Mouse (Mus musculus) heart, embryonic 15.5 days (tissue): ENCODE measurements at regions not wholly inside any gene's neighbourhood (a gene's known extent, or its start where the extent isn't known, plus 50 kb on each side); places are given as distances from the start of the nearest gene placed in this dataset.

Experiments used
- ATAC-seq: fragments of 200-750 bp; cut with Nextera tagmentation; replicated peaks from 2 replicates; pipeline ENCODE4 v1.8.0; 2017; ENCODE audit warnings: low read depth, moderate TSS enrichment; ENCODE audit not compliant: insufficient number of reproducible peaks, insufficient read depth, low FRiP score
- H3K27ac ChIP-seq: fragments of 300-500 bp; sonication (generic); 2 replicates; pipeline ENCODE4 v1.5.1; 2015; ENCODE audit warnings: mild to moderate bottlenecking, inconsistent platforms
- H3K27me3 ChIP-seq: fragments of 300-500 bp; sonication (generic); 2 replicates; pipeline ENCODE4 v1.6.1; 2015; ENCODE audit warnings: inconsistent platforms
- H3K36me3 ChIP-seq: fragments of 300-500 bp; sonication (generic); 2 replicates; pipeline ENCODE4 v1.6.1; 2015; ENCODE audit warnings: mild to moderate bottlenecking, inconsistent platforms
- H3K4me1 ChIP-seq: fragments of 300-500 bp; sonication (generic); replicated peaks from 2 replicates; pipeline ENCODE4 v1.6.1; 2015; ENCODE audit warnings: inconsistent platforms
- H3K4me2 ChIP-seq: fragments of 300-500 bp; sonication (generic); 2 replicates; pipeline ENCODE4 v1.6.1; 2015; ENCODE audit warnings: inconsistent platforms, mild to moderate bottlenecking, moderate library complexity
- H3K4me3 ChIP-seq: fragments of 300-500 bp; sonication (generic); 2 replicates; pipeline ENCODE4 v1.5.1; 2015; ENCODE audit warnings: mild to moderate bottlenecking, inconsistent platforms
- H3K9ac ChIP-seq: fragments of 300-500 bp; sonication (generic); 2 replicates; pipeline ENCODE4 v1.6.1; 2015; ENCODE audit warnings: mild to moderate bottlenecking, inconsistent platforms
- H3K9me3 ChIP-seq: fragments of 300-500 bp; sonication (generic); replicated peaks from 2 replicates; pipeline ENCODE4 v1.6.1; 2016; ENCODE audit warnings: inconsistent platforms
- WGBS: fragments of 180-500 bp; shearing (Covaris S2); methylation state at CpG from one replicate; pipeline ENCODE4 v1.1.7; 2015; ENCODE audit warnings: mixed read lengths; 5-methylcytosine and 5-hydroxymethylcytosine counted together

GRCm38 (mm10) chr3:143736651-143737398, 468.2 kb downstream of the Lmo4 start:
- ATAC-seq = no peak
- no peaks in the 10 kb centered on the region for H3K36me3 ChIP-seq
- WGBS = 73% methylated on average over 6 of the region's 6 CpGs

DNA sequence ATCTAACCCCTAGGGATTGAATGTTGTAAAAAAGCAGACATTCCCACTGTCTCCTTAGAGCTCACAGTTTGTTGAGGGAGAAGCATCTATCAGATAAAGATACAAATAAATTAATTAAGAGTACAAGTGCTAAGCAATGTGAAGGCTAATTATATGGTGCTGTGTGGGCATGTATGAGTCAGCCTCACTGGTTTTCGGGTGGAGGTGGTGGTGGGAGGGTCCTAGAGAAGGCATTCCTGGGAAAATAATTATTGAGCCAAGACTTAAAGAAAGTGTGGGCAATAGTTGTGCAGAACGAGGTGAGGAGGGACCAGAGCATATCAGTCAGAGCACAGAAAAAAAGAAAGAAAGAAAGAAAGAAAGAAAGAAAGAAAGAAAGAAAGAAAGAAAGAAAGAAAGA, 470.2 kb downstream of the Lmo4 start:
- Histone ChIP-seq H3K27ac (no peak overlapping the region), H3K9me3 (no peaks in the 10 kb centered on the region), H3K36me3 (no peaks in the 10 kb centered on the region), H3K4me1 (no peaks in the 10 kb centered on the region), H3K9ac (no peak overlapping the region), H3K4me3 (no peak overlapping the region), H3K4me2 (no peak overlapping the region), H3K27me3 (no peaks in the 10 kb centered on the region)
- 74% methylated on average over 2 of the region's 2 CpGs for WGBS
- no peak for ATAC-seq

More at GRCm38 (mm10) chr3:143736651-143737398, 468.2 kb downstream of the Lmo4 start:
- Histone ChIP-seq H3K27me3 (no peaks in the 10 kb centered on the region), H3K4me3 (no peak overlapping the region), H3K27ac (no peak overlapping the region), H3K9me3 (no peaks in the 10 kb centered on the region), H3K9ac (no peak overlapping the region), H3K4me2 (no peak overlapping the region), H3K4me1 (no peaks in the 10 kb centered on the region)

DNA sequence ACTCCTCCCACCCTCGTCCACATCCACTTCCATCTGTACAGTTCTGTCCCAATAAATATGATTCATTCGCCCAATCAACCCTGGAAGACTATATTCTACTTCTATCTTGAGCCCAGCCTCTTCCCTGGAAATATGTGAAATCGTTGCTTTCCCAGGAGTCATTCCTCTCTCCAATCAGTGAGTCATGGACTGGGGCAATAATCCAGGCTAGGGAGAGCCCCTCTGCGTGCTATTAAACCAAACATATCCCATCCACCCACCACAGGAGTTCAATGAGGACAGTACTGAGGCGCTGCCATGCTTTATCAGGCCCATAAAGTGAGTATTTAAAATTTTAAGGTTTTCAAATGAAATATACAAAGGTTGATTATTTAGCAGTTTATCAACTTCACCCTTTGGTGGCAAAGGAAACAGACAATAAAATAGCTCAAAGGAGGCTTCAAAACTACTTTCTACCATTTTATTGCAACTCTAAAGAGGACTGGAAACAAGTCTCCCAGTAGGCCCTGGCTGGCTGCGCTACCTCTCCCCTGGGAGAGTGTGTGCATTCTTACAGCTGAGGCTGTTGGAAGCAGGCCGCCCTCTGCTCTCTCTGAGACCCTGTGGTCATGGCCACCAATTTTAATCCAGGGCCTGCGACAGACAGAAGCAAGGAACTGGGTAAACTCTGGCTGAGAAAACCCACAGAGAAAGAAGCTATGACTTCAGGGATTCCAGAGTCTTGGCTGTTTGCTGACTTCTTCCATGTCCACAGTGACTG, 471.9 kb downstream of the Lmo4 start:
- H3K4me1 ChIP-seq = no peaks in the 10 kb centered on the region
- ATAC-seq = no peak
- no peaks in the 10 kb centered on the region for H3K9me3 ChIP-seq
- H3K36me3 ChIP-seq = no peaks in the 10 kb centered on the region
- no peak overlapping the region for H3K9ac ChIP-seq
- no peak overlapping the region for H3K4me3 ChIP-seq
- no peak overlapping the region for H3K27ac ChIP-seq
- H3K27me3 ChIP-seq = no peaks in the 10 kb centered on the region
- H3K4me2 ChIP-seq = no peak overlapping the region
- WGBS = 79% methylated on average over 8 of the region's 8 CpGs

DNA sequence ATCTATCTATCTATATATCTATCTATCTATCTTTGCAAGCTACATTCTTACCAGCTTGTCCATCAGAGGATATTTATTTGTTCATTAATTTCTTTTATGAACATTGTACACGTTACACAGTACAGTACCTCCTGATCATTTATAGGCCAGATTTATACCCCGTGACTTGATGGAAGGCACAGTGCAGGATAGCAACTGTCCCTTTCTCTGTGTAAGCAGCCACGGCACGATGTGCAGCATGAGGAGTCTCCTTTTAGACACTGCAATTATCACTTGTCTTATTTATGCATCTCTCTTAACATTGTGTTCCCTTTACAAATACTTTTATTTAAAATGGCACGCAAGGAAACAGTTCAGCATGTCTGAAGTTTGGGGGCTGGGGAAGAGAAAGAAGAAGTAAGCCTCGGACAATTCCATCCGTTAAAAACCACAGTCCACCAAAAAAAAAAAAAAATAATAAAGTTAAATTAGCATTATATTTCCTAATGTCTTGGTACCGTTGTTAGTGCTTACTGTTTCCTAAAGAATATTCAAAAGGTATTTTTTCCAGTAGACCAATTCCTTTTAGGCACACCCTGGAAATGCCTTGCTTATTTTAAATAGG, 475.4 kb downstream of the Lmo4 start:
- no peaks in the 10 kb centered on the region for H3K9me3 ChIP-seq
- H3K27me3 ChIP-seq = no peaks in the 10 kb centered on the region
- H3K4me2 ChIP-seq = no peak overlapping the region
- ATAC-seq = no peak
- no peaks in the 10 kb centered on the region for H3K36me3 ChIP-seq
- no peak overlapping the region for H3K9ac ChIP-seq
- H3K4me1 ChIP-seq = no peaks in the 10 kb centered on the region
- H3K4me3 ChIP-seq = no peak overlapping the region
- H3K27ac ChIP-seq = no peak overlapping the region
- WGBS = 79% methylated on average over 8 of the region's 8 CpGs

DNA sequence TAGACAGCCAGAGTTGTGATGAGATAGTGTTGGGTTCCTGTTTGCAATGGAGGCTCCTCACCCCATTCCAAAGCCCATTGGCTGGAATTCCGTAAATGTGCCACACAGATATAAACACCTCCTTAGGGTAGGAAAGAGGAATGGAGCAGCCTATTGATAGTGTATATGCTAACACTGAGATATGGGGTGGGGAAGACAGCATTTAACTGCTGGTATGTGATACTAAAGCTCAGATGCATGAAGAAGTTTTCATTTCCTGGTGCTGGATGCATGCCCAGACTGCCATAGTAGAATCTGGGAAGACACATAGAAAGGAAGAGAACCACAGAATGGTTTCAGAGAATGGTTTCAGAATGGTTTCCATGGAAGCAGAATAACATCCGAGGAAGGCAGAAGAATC, 482.4 kb downstream of the Lmo4 start:
- no peak overlapping the region for H3K4me2 ChIP-seq
- H3K9ac ChIP-seq = no peak overlapping the region
- no peak overlapping the region for H3K27ac ChIP-seq
- no peak for ATAC-seq
- H3K27me3 ChIP-seq = no peaks in the 10 kb centered on the region
- H3K9me3 ChIP-seq = no peaks in the 10 kb centered on the region
- 0 out of 2 replicates have a peak, but pooled peaks cover 2% of the 10 kb centered on the region for H3K4me1 ChIP-seq
- H3K4me3 ChIP-seq = no peak overlapping the region
- 63% methylated on average over 2 of the region's 2 CpGs for WGBS
- no peaks in the 10 kb centered on the region for H3K36me3 ChIP-seq

DNA sequence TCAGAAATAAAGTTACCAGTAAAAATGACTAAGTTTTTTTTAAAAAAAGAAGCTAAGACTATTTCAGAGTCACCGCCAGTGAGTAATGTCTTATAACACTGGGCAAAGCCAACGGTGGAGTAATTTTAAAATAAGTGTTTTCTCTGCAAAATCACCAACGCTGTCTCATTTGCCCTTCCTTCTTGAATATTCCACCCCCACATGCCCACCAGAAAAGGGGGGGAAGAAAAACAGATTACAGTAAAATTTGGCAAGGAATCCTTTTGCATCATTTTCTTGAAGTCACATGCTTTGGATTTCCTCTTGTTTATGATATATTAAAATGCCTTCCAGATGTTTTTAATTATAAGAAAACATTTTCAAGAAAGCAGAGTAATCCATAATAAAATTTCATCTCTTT, 482.9 kb downstream of the Lmo4 start:
- no peak overlapping the region for H3K4me2 ChIP-seq
- 0 out of 2 replicates have a peak, but pooled peaks cover 2% of the 10 kb centered on the region for H3K4me1 ChIP-seq
- 78% methylated on average over 3 of the region's 3 CpGs for WGBS
- no peaks in the 10 kb centered on the region for H3K27me3 ChIP-seq
- no peak overlapping the region for H3K9ac ChIP-seq
- H3K27ac ChIP-seq = no peak overlapping the region
- H3K4me3 ChIP-seq = no peak overlapping the region
- no peaks in the 10 kb centered on the region for H3K9me3 ChIP-seq
- ATAC-seq = no peak
- H3K36me3 ChIP-seq = no peaks in the 10 kb centered on the region

GRCm38 (mm10) chr3:143713183-143713582, 491.8 kb downstream of the Lmo4 start:
- Histone ChIP-seq H3K36me3 (no peaks in the 10 kb centered on the region), H3K4me3 (no peak overlapping the region), H3K9ac (no peak overlapping the region), H3K9me3 (no peaks in the 10 kb centered on the region), H3K27me3 (no peaks in the 10 kb centered on the region), H3K27ac (no peak overlapping the region), H3K4me1 (no peaks in the 10 kb centered on the region), H3K4me2 (no peak overlapping the region)
- ATAC-seq = no peak
- WGBS = 65% methylated on average over 2 of the region's 2 CpGs

- no peaks in the 10 kb centered on the region for H3K4me1 ChIP-seq
- H3K4me2 ChIP-seq = no peak overlapping the region
- no peak for ATAC-seq
- H3K9ac ChIP-seq = no peak overlapping the region
- 65% methylated on average over 16 of the region's 16 CpGs for WGBS
- H3K4me3 ChIP-seq = no peak overlapping the region
- H3K27me3 ChIP-seq = no peaks in the 10 kb centered on the region
- no peaks in the 10 kb centered on the region for H3K9me3 ChIP-seq
- no peaks in the 10 kb centered on the region for H3K36me3 ChIP-seq
- no peak overlapping the region for H3K27ac ChIP-seq
These were observed 494.1 kb downstream of the Lmo4 start for GRCm38 (mm10) chr3:143710805-143711469.

DNA sequence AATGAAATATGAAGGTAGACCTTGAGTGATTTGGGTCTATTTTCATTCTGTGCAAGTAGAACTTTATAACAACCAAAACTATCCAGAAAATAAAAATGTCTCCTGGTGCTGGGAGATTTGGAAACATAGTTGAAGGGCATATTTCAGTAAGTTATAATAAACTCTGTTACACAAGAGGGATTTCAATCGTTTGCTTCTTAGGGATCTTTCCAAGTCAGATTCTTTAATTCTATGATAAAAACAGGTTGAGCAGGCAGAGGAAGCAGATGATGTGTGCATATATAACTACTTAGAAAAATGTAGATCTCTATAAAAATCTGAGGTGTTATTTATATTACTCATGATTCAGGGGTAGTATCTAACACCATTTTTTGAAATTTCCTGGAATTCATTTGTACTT, 498.3 kb downstream of the Lmo4 start:
- Histone ChIP-seq H3K9me3 (no peaks in the 10 kb centered on the region), H3K36me3 (no peaks in the 10 kb centered on the region), H3K4me1 (no peaks in the 10 kb centered on the region), H3K27me3 (no peaks in the 10 kb centered on the region), H3K4me3 (no peak overlapping the region), H3K27ac (no peak overlapping the region), H3K9ac (no peak overlapping the region), H3K4me2 (no peak overlapping the region)
- no peak for ATAC-seq
- WGBS = 74% methylated on average over 1 of the region's 1 CpGs

- Histone ChIP-seq H3K27me3 (no peaks in the 10 kb centered on the region), H3K9ac (no peak overlapping the region), H3K36me3 (no peaks in the 10 kb centered on the region), H3K27ac (no peak overlapping the region), H3K4me1 (no peaks in the 10 kb centered on the region), H3K9me3 (no peaks in the 10 kb centered on the region), H3K4me3 (no peak overlapping the region), H3K4me2 (no peak overlapping the region)
- ATAC-seq = no peak
- 69% methylated on average over 3 of the region's 3 CpGs for WGBS
These were observed 510.2 kb downstream of the Lmo4 start for GRCm38 (mm10) chr3:143694817-143695216.

DNA sequence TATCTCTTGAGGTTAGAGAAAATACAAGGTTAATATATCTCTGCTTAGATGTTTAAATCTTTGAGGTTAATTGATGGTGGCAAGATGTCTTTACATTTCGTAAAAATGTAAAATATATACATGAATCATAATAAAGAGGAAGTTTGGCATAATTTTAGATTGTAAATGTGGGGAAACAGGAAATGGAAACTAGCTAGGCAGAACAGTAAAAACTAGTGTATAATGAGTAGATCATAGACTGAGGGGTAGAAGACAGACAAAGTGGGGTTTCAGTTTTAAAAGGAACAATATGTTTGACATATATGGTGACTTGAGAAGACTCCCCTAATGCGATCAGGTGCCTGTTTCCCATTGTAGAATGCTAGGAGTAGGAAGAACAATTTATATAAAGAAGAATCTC, 519.3 kb downstream of the Lmo4 start:
- 75% methylated on average over 2 of the region's 2 CpGs for WGBS
- Histone ChIP-seq H3K36me3 (no peaks in the 10 kb centered on the region), H3K9ac (no peak overlapping the region), H3K4me2 (no peak overlapping the region), H3K27me3 (no peaks in the 10 kb centered on the region), H3K4me3 (no peak overlapping the region), H3K4me1 (no peaks in the 10 kb centered on the region), H3K27ac (no peak overlapping the region), H3K9me3 (no peaks in the 10 kb centered on the region)
- ATAC-seq = no peak
